Mouse (Mus musculus): ENCODE measurements around the gene Sertad2.
A peak's percentile ranks its signal among the peaks of the same experiment; 100 is the strongest.

Sertad2 gene

GRCm38 (mm10) chr11:20542739-20543452 is at the start of gene Sertad2:
Gene Sertad2 (plus strand): TSS chr11:20543253.
- DNase-seq (ENCODE audit: low read depth) = peak; percentile 94

- no peak for DNase-seq (ENCODE audit: low read depth)
Measured at GRCm38 (mm10) chr11:20493922-20494626, 49.0 kb upstream of the Sertad2 start.

- no peak for DNase-seq (ENCODE audit: low read depth)
Measured at GRCm38 (mm10) chr11:20500516-20500915, 42.5 kb upstream of the Sertad2 start.

GRCm38 (mm10) chr11:20501160-20501955 is 41.7 kb upstream of the Sertad2 start:
- no peak for DNase-seq (ENCODE audit: low read depth)

DNA sequence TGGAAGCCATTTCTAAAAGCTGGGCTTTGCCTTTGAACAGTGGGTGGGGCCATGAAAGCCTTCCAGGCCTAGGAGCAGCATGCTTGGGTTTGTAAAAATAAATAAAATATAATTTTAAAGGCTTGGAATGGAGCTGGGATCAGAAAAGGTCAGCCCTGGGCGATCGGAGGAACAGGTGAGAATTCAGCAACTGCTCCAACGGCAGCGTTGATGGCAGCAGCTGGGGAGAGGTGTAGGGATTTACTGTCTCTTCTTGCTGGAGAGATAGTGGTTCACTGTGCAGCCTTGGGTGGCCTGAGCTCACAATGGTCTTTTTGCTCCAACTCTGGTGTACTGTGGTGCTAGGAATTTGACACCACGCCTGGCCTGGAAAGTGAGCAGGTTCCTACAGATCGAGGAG is 29.5 kb upstream of the Sertad2 start:
- no peak for DNase-seq (ENCODE audit: low read depth)

GRCm38 (mm10) chr11:20514757-20515156 is 28.3 kb upstream of the Sertad2 start:
- DNase-seq (ENCODE audit: low read depth) = no peak

DNA sequence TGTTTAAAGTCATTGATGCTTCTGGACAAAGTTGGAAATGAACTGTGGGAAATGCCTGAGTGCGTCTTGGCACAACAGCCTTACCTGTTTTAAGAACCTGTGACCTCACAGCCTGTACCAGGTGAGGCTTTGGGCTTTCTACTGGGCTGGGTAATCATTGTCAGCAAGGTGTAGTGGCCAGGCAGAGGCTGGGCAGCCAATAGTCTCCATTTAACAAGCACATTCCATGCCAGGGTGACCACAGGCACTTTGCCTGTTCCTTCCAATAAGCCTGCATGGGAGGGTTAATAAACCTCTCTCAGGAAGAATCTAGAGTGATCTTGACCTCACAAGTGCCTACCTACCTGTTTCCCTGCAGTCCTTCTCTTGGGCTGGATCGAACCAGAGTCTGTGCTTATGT is 21.7 kb upstream of the Sertad2 start:
- no peak for DNase-seq (ENCODE audit: low read depth)

DNA sequence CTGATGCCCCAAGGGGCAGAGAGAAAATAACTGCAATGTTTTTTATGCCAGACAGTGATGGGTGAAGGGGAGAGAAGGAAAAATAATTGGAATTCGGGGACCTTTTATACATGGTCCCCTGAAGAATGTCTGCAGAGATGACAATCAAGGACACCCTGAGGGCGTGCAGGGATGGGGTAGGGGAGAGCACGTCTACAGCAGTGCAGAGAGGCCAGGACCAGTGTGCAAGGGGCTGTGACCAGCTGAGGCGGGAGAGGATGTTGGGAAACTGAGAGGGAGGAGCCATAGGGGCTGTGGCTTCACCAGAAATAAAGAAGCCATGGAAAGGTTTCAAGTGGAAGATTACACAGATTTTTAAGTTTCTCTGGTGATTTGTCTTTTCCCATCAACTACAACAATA is 20.3 kb upstream of the Sertad2 start:
- no peak for DNase-seq (ENCODE audit: low read depth)

- DNase-seq (ENCODE audit: low read depth) = no peak
Measured at GRCm38 (mm10) chr11:20524435-20524834, 18.6 kb upstream of the Sertad2 start.

DNA sequence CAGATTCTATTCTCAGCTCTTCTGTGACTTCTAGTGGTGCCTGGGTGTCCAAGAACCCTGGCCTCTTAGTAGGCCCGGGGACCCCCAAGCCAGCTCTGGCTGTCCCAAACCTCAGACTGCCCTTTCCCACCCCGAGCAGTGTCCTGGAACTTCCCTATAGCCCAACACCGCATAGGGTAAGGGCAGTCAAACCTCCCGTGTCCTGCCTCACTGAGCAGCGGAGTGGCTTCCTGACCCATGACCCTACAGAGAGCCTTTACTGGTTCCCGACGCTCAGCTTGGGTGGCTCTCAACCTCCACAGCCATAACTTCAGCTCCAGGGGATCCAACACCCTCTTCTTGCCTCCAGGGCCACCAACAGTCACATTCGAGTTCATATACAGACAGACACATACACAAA is 17.1 kb upstream of the Sertad2 start:
- DNase-seq (ENCODE audit: low read depth) = no peak

GRCm38 (mm10) chr11:20527901-20528300 is 15.2 kb upstream of the Sertad2 start:
- no peak for DNase-seq (ENCODE audit: low read depth)

DNA sequence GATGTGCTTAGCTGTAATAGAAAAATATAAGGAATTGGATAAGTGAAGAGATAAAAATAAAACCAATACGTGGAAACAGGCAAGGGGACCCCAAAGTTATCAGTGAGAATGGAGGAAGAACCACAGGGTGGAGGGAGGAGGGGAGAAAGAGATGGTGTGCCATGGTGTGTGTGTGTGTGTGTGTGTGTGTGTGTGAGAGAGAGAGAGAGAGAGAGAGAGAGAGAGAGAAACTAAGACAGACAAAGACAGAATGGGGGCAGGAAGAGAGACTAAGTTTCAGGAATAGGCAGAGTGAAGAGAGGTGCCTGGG is 11.4 kb upstream of the Sertad2 start:
- DNase-seq (ENCODE audit: low read depth) = no peak

- no peak for DNase-seq (ENCODE audit: low read depth)
Measured at GRCm38 (mm10) chr11:20531992-20532881, 10.8 kb upstream of the Sertad2 start.

- DNase-seq (ENCODE audit: low read depth) = no peak
Measured at GRCm38 (mm10) chr11:20533231-20533630, 9.8 kb upstream of the Sertad2 start.

- DNase-seq (ENCODE audit: low read depth) = no peak
Measured at GRCm38 (mm10) chr11:20537221-20537620, 5.8 kb upstream of the Sertad2 start.

- no peak for DNase-seq (ENCODE audit: low read depth)
Measured at GRCm38 (mm10) chr11:20538496-20538895, 4.6 kb upstream of the Sertad2 start.

GRCm38 (mm10) chr11:20541280-20541679 is 1.8 kb upstream of the Sertad2 start:
- no peak for DNase-seq (ENCODE audit: low read depth)

- no peak for DNase-seq (ENCODE audit: low read depth)
Measured at GRCm38 (mm10) chr11:20541995-20542637, 937 bp upstream of the Sertad2 start.

DNA sequence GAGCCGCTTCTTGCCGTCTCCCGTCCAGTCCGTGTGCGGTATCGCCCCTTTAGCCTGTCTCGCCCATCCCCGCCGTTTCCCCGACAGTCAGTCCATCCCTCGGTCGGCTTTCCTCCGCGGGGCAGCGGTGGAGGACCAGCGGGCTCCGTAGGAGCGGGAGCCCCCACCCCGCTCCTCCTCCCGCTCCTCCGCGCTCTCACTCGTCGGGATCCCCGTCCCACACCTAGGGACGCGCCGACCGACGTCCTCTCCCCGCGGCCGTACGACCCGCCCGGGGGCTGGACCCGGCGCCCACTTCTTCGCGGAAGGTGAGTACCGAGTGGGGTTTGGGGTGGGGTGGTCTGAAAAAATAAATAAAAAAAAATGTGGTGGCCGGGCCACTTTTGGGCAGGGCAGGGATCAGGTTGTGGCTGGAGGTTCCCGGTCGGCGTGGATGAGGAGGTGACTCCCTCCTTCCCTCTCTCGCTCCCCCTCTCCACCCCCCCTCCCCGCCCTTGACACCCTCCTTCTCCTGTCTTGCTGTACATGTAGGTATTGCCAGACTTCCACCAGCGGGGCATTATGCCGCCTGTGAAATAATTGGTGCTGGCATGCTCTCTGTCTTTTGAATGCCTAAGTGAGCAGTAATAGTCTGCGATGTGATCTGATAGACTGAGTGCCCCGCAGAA is 534 bp downstream of the Sertad2 start:
- no peak for DNase-seq (ENCODE audit: low read depth)

GRCm38 (mm10) chr11:20544376-20544775 is 1.3 kb downstream of the Sertad2 start:
- DNase-seq (ENCODE audit: low read depth) = no peak

Data from c-Kit-positive CD71-positive TER-119-negative erythroid progenitor cells, embryonic 14.5 days (primary cell).